In the genomic region with DNA sequence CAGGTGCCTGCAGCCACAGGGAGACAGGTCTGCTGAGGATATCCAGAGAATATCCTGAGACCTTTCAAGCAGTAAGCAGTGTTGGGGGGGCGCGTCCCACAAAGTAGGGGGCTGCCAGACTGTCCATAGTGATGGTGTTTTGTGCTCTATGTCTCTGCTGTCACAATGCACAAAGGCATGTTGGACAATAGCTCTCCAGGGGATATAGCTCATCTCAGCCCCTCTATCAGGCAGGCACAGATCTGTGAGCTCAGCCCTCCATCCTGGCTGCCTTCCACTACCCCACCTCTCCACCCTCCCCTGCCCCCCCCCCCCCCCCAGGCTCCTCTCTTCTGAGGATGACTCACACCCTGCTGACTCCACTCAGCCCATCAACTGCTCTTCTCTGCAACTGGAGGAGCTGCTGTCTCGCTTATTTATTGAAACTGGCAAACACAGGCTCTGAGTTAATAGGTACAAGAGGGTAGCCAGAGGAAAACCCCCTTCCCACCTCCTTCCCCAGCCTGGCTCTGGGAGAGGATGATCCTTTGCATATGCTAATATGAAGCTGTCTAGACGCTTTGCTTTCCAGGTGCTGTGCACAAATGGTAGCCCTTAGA, we compare ENCODE assay signal across 13 mouse cellular contexts. TPM values are rescaled to one million over a fixed set of nuclear protein-coding genes. Genes with fewer than 3 reads are reported as not detected.
DNase-seq lines count a peak whose midpoint lies in the region; ATAC-seq lines count a peak whose summit lies in the region.
"Had no signal": no experiment of that assay in that cellular context is flagged by ENCODE, and none has a peak within 500 bp of the region (broad histone marks: within the 10 kb centered on the region; RNA-seq: fewer than 3 reads in every experiment).

No protein-coding gene starts in this region.

- no peak for DNase-seq in hindbrain, embryonic 10.5 days (ENCODE audit: low spot score)
- no peak for DNase-seq in neural tube, embryonic 10.5 days (ENCODE audit: extremely low spot score, low spot score)
- DNase-seq in brain, adult 2 months (ENCODE audit: low read depth, low spot score), result peak; percentile 76
- no peak for DNase-seq in spleen, postnatal 10 days (ENCODE audit: low spot score in 2 of 2)
- no peak for DNase-seq in gastrocnemius, postnatal 36 days
- DNase-seq: cerebellum, postnatal 25 days; kidney, adult 18-20 months; right cerebral cortex, postnatal 14 days; thymus, postnatal 4 days had no signal

- H3K9me3 ChIP-seq in hindbrain, embryonic 12.5 days (replicated peaks), result no peaks in the 10 kb centered on the region
- no peaks in the 10 kb centered on the region for H3K9me3 ChIP-seq in hindbrain, embryonic 10.5 days
- no peaks in the 10 kb centered on the region for H3K9me3 ChIP-seq in neural tube, embryonic 13.5 days
- H3K9me3 ChIP-seq: liver, embryonic 12.5 days had no signal

- H3K27ac ChIP-seq in hindbrain, embryonic 12.5 days, result no peak overlapping the region
- H3K27ac ChIP-seq in hindbrain, embryonic 10.5 days, result no peak overlapping the region
- H3K27ac ChIP-seq in neural tube, embryonic 13.5 days (replicated peaks), result no peak overlapping the region
- H3K27ac ChIP-seq: left cerebral cortex, adult 2 months; liver, embryonic 12.5 days had no signal

- H3K4me2 ChIP-seq in hindbrain, embryonic 12.5 days (replicated peaks), result no peak overlapping the region
- no peak overlapping the region for H3K4me2 ChIP-seq in neural tube, embryonic 13.5 days
- H3K4me2 ChIP-seq: liver, embryonic 12.5 days had no signal

- no peaks in the 10 kb centered on the region for H3K27me3 ChIP-seq in hindbrain, embryonic 12.5 days
- no peaks in the 10 kb centered on the region for H3K27me3 ChIP-seq in hindbrain, embryonic 10.5 days (ENCODE audit: insufficient read depth, poor library complexity, severe bottlenecking)
- H3K27me3 ChIP-seq in neural tube, embryonic 13.5 days, result no peaks in the 10 kb centered on the region
- H3K27me3 ChIP-seq: liver, embryonic 12.5 days had no signal

- 49% methylated on average over 4 of the region's 4 CpGs for WGBS in hindbrain, embryonic 12.5 days
- 33% methylated on average over 4 of the region's 4 CpGs for WGBS in hindbrain, embryonic 10.5 days
- WGBS in neural tube, embryonic 13.5 days, result 45% methylated on average over 4 of the region's 4 CpGs

- H3K4me1 ChIP-seq in hindbrain, embryonic 12.5 days, result no peaks in the 10 kb centered on the region
- peaks cover 14% of the 10 kb centered on the region; the same call in 1 of the 2 replicates for H3K4me1 ChIP-seq in hindbrain, embryonic 10.5 days (replicated peaks)
- H3K4me1 ChIP-seq in neural tube, embryonic 13.5 days (replicated peaks), result peaks cover 5% of the 10 kb centered on the region; the same call in 1 of the 2 replicates
- H3K4me1 ChIP-seq: liver, embryonic 12.5 days had no signal

- intact Hi-C loops in gastrocnemius, postnatal 36 days (cut with DNase I), result no loop called here

- no peaks in the 10 kb centered on the region for H3K36me3 ChIP-seq in hindbrain, embryonic 12.5 days
- H3K36me3 ChIP-seq in hindbrain, embryonic 10.5 days, result no peaks in the 10 kb centered on the region
- no peaks in the 10 kb centered on the region for H3K36me3 ChIP-seq in neural tube, embryonic 13.5 days
- H3K36me3 ChIP-seq: liver, embryonic 12.5 days had no signal

- no peak overlapping the region for H3K9ac ChIP-seq in hindbrain, embryonic 12.5 days
- H3K9ac ChIP-seq in neural tube, embryonic 13.5 days, result no peak overlapping the region
- H3K9ac ChIP-seq: liver, embryonic 12.5 days had no signal

- ATAC-seq in hindbrain, embryonic 12.5 days (ENCODE audit: low FRiP score), result peak; percentile 47
- peak; percentile 40 for ATAC-seq in neural tube, embryonic 13.5 days (ENCODE audit: low read depth)
- ATAC-seq: liver, embryonic 12.5 days had no signal

- no peak overlapping the region for H3K4me3 ChIP-seq in hindbrain, embryonic 12.5 days
- no peak overlapping the region for H3K4me3 ChIP-seq in hindbrain, embryonic 10.5 days
- no peak overlapping the region for H3K4me3 ChIP-seq in neural tube, embryonic 13.5 days
- H3K4me3 ChIP-seq: left cerebral cortex, adult 2 months; liver, embryonic 12.5 days had no signal

RNA-seq across cellular contexts. Expression of a gene that starts 19.2 kb away (rescaled TPM):
- 0.79 and 0.96 TPM in 2 replicates for polyA plus RNA-seq in hindbrain, embryonic 12.5 days (2016; fragmentation: Nextera tagmentation; extraction: Ambion mirVana)
- polyA plus RNA-seq in hindbrain, embryonic 10.5 days (2016; fragmentation: Nextera tagmentation; extraction: Ambion mirVana), result 0.11 and 0.41 TPM in 2 replicates
- polyA plus RNA-seq in neural tube, embryonic 13.5 days (2015; fragmentation: Nextera tagmentation; extraction: Ambion mirVana), result 1.8 and 2.0 TPM in 2 replicates
- 1 to 10 TPM; 4.4 to 5.3 TPM for total RNA-seq in gastrocnemius, postnatal 36 days (2021)
